Mouse (Mus musculus) right cerebral cortex, adult 2 months (tissue): ENCODE results near the gene Usp54.
"Not testable (repeated sequence)": the region's sequence is repeated elsewhere in the genome, so short reads cannot be mapped to it uniquely, and the experiment has no call there.

Source experiments
- DNase-seq, 2 experiments: peaks; one replicate each; pipeline ENCODE4 v3.0.0; 2021 to 2022; ENCODE audit warnings: low spot score in 2 of 2

Usp54 gene

DNA sequence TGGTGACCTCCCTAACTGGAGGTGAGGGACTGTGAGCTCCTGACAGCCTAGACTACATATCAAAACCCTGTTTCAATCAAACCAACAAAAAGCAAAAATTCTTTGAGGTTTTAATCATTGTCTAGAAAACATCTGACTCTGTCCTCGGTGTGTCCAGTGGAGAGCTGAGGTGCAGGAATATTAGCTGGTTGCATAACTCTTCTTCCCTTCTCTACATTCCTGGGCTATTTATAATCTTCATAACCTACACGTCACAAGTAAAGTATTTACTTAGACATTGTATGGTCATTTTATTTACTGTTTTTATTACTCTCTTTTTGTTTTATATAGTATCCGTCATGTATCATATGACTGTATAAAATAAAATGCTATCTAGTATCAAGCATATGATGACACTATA, 31.3 kb downstream of the Usp54 start:
- no peak for DNase-seq

DNA sequence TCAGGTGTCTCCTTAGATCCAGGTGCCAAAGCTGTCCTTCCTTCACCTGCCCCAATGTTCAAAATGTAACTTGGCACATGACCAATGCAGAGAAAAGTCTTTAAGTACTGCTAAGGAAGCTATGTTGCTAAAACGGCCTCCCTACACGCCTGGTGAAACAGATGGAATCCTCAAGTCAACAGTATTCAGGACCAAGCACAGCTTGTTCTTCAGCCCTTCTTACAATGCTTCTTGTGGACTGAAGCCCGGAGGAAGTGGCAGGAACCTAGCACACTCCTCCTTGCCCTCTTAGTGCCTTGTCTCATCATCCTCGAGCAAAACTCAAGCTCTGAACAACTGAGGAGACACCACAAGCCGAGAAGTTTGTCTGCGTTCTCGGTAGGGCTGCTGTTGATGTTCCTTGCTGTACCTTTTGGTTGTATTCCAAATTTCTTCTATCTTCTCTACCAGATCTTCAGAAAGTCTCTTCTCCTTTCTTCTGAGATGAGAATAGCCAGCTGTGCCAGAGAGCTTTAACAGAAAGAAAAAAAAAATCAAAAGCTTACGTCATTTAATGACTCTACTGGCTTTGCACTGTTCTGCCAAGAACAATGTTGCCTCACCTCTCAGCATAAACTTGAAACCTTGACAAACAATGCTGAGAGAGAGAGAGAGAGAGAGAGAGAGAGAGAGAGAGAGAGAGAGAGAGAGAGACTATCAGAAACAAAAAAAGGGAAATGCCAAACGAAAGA, 33.3 kb downstream of the Usp54 start:
- no peak for DNase-seq

GRCm38 (mm10) chr14:20601287-20601686, 39.6 kb downstream of the Usp54 start:
- DNase-seq = no peak

DNA sequence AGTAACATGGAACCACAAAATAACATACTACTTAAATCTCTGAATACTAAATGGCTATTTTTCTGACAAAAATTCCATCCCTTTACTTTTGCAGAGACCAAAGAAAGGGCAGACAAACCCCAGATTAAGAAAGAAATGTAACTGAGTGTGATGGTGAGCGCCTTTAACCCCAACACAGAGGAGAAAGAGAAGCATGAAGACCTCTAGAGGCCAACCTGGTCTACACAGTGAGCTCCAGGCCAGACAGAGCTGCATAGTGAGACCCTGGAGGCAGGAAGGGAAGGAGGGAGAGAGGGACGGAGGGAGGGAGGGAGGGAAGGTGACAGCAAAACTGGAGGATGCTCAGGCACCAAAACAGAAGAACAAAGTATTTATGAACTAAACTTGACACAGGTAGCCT, 40.7 kb downstream of the Usp54 start:
- no peak for DNase-seq

DNA sequence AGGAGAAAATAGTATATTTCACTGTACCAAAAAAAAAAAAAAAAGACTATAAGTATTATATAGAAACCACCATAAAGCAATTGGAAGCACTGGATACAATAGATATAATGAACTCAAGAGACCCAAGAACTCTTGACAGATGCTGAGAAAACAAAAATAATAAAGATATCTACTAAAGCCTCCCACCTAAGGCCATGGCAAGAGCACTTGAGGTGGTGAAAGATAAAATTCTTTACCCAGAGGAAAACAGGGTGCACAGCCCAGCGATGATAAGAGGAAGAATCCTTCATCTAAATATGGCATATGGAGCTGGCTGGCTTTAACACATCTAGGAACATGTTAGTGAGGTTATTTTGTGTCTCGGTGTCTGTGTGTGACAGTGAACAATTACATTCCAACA, 41.3 kb downstream of the Usp54 start:
- no peak for DNase-seq

- DNase-seq = peak; percentile 54 to 56
Observed at GRCm38 (mm10) chr14:20595781-20596180, 45.1 kb downstream of the Usp54 start.

- no peak for DNase-seq
Observed at GRCm38 (mm10) chr14:20587458-20587857, 53.4 kb downstream of the Usp54 start.

DNA sequence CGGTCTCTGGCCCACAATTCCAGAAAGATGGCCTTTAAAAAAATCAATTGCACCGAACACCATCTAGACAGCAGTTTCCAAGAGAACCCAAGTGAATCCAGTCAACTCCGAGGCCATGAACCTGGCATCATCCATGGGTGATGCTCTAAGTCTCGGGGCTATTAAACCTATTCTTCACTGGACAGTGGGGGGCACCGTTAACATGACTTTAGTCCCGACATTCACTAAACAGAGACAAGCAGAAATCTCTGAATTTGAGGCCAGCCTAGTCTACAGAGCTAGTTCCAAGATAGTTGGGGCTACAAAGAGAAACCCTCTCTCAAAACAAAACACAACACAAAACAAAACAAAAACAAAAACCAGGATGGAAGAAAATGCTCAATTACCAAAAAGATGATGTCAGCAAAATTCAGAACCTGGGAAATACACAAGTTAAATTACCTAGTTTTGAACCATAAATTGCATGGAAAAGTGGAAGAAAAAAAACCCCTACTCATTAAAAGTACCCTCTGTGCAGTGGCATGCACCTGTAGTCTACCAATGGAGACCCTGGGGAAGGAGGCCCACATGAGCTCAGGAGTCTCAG, 61.9 kb downstream of the Usp54 start:
- no peak for DNase-seq

DNA sequence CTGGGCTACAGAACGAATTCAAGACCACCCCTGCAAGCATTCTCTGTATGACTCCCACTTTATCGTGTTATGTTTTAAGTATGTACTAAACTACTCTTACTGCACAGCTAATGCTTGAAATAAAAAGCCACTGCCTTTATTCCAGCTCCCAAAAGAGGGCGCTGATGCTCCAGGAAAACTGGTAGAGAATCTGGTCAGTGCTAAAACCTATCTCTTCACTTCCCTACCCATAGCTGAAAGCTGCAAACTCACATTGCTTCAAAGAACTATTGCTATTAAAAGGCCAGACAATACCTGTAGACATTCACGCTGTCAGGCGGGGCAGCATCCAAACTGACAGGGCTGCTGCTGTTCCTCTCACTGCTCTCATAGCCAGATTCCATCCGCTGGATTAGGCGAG, 64.7 kb downstream of the Usp54 start:
- peak; percentile 87 to 88 for DNase-seq

GRCm38 (mm10) chr14:20573196-20573595, 67.7 kb downstream of the Usp54 start:
- DNase-seq = not testable (repeated sequence)

DNA sequence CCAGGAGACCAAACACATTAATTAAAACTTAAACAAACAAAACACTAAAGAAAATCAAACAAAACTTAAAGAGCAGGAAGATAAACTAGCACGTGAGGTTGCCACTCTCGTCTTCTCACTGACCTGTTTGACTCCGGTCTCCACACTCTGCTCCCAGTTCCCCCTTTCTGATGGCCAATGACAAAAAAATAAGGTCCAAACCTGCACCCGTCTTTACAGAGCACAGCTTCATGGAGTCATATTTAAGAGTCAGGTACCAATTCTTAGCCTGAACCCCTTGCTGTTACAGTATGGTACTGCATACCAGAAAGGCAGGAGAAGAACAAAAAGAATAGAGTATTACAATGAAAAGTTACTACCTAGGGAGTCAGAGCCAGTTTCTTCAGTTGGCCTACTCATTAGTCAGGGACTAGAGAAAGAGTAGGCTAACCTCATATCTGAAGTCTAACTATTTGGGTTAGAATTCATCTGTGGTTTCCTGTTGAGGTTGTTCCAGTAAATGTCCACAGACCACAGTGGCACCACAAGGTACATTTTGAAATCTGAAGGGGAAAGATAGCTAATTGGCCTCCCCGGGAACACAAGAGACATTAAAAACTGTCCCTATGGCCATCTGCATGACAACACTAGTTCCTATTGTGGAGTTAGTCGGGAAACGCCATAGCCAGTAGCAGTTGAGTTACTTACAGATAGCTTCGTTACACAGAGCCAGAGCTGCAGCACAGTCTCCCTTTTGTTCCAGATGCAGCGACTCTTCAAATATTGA, 75.4 kb downstream of the Usp54 start:
- DNase-seq = no peak

DNA sequence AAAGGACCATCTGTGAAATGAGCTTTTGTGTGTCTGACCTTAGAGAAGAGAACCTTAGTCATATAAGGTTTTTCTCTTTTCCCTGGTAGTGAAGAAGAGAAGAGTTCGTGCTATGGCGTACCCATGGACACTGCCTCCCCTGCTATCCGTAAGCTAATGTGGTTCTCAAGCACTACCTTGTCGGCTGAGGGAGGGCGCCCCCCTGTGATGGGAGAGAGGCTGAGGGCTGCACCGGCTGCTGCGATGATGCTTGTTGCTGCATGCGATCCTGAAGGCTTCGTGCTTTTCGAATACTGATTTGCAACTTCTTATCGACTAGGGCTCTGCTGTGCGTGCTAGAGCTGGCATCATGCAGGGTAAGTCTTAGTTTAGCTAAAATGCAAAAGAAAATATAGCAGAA, 76.2 kb downstream of the Usp54 start:
- no peak for DNase-seq

DNA sequence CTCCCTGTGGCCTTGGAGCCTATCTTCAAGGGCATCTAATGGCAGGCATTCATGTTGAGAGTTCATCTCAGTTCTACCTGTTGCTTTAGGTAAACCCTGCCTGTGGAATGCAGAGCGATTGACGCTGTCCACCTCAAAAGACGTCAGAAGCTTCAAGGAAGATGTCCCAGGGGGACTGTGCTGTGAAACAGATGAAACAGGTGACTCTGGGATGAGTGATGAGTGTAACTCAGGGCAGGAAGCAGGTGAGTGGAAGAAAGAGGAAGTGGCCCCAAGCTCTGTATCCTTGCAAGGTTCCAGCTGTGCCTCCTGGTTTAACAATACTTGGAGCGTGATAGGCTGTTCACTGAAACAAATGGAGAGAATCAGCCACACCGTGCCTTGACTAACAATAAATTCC, 79.0 kb downstream of the Usp54 start:
- no peak for DNase-seq

- DNase-seq = no peak
Observed at GRCm38 (mm10) chr14:20550136-20550535, 90.7 kb downstream of the Usp54 start.

DNA sequence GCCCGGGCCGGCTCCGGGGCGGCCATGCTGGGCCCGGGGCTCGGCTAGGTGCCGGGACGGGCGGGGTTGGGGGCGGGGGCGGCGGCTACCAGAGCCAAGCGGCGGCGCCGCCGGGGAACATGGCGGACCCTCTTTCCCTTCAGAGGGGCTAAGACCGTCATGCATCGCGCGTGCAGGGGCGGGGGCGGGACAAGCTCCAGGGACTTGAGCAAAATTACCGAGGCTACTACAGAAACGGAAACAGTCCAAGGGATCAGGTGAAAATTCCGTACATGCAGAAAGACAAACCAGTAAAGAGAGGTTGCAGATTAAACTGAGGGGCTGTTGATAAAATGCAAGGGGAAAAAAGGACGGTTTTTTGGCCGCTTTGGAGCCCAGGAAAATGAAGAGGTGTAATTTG, 94.4 kb downstream of the Usp54 start, which contains the start of gene Ppp3cb:
TSS of gene Ppp3cb (minus strand) at position 159 of the 400 bp plus-strand sequence.
- DNase-seq = peak; percentile 82

DNA sequence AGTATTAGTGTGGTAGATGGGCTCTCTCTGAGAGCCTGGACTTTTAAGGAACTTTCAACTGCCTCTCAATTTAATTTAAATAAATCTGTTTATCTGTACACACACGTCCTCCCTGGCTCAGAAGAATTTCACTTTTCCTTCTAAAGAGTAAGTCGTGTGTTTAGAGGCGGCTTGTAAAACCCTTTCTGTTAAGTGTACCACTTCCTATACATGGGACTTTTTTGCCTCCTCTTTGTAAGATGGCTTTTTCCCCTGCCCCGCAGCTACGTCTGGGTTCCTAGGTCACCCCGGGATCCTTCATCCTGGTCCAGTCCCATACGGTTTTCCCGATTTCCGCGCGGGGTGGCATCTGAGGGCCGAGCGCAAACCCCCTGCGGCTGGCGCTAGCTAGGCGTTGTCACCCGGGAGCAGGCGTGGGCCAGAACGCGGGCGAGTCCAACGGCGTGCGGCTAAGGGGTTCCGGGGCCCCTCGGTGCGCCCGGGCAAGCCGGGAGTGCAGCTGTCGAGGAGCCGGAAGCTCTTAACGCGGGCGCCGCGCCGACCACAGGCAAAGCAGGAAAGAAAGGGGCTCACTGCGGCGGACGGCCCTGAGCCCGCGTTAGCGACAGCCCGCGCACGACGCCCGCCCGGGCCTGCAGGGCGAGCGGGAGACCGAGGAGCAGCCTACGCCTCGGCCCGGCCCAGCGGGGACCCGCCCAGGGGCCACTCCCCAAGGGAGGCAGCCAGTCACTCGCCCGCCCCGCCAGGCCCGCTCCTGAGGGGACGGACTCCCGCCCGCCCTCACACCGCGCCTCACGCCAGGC, 95.1 kb downstream of the Usp54 start:
- peak; percentile 76 to 79 for DNase-seq

DNA sequence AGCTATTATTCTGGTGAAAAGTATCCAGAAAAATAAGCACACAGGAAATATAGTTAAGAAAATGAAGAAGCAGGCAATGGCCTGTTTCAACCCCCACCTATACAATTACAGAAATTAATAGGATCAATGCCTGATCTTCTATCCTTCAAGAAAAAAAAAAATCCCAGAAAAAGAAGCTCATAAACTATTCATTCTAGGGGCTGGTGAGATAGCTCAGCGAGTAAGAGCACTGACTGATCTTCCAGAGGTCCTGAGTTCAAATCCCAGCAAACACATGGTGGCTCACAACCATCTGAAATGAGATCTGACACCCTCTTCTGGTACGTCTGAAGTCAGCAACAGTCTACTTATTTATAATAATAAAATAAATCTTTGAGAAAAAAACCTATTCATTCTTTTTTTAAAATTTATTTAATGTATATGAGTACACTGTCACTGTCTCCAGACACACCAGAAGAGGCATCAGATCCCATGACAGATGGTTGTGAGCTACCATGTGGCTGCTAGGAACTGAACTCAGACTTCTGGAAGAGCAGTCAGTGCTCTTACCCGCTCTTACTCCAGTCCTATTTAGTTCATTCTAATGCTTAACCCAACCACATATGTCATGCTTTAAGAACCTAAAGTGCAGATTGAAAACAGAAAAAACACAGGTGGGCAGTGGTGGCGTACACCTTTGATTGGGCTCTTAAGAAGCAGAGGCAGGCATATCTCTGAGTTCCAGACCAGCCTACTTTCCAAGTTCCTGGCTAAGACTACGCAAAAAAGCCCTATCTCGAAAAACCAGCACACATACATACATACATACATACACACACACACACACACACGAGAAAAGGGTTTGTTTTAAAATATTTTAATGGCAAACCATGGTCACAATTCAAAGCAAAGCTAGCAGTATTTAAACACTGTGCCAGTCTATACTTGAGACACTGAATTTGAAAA, 96.1 kb downstream of the Usp54 start:
- no peak for DNase-seq

DNA sequence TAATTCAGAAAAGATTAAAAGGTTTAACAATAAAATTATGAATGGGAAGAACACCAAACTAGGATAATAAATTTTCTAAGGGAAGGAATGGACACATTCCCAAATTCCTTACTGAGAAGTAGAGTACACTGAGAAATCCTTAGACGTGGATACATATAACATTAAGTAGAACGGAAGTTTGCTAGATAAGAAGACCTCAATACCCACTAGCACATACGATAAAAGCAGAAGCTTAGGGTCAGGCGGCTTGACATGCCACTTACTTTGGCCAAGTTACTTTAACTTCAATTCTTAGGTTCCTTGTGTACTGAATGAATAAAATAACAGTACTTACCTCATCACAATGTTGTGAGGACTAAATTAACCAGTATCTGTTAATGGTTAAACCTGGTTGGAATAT, 111.2 kb downstream of the Usp54 start:
- DNase-seq = no peak

- DNase-seq = no peak
Observed at GRCm38 (mm10) chr14:20520179-20520578, 120.7 kb downstream of the Usp54 start.

GRCm38 (mm10) chr14:20508424-20508823, 132.4 kb downstream of the Usp54 start:
- DNase-seq = no peak

- no peak for DNase-seq
Observed at GRCm38 (mm10) chr14:20502966-20503365, 137.9 kb downstream of the Usp54 start.
